Mouse (Mus musculus) cortical plate, adult 2 months (tissue): ENCODE data around the gene Bscl2.

Source experiments
- CTCF ChIP-seq: fragments of 200-500 bp; IDR thresholded peaks from 2 replicates; pipeline ENCODE4 v1.5.1; 2011; ENCODE audit warnings: mild to moderate bottlenecking, control low read depth, low read length; ENCODE audit not compliant: insufficient read depth; ENCODE audit errors: extremely low read depth
- POLR2A ChIP-seq: fragments of 200-500 bp; IDR thresholded peaks from 2 replicates; pipeline ENCODE4 v1.6.1; 2011; ENCODE audit warnings: mild to moderate bottlenecking, low read length, control low read depth; ENCODE audit not compliant: insufficient read depth; ENCODE audit errors: extremely low read depth

DNA sequence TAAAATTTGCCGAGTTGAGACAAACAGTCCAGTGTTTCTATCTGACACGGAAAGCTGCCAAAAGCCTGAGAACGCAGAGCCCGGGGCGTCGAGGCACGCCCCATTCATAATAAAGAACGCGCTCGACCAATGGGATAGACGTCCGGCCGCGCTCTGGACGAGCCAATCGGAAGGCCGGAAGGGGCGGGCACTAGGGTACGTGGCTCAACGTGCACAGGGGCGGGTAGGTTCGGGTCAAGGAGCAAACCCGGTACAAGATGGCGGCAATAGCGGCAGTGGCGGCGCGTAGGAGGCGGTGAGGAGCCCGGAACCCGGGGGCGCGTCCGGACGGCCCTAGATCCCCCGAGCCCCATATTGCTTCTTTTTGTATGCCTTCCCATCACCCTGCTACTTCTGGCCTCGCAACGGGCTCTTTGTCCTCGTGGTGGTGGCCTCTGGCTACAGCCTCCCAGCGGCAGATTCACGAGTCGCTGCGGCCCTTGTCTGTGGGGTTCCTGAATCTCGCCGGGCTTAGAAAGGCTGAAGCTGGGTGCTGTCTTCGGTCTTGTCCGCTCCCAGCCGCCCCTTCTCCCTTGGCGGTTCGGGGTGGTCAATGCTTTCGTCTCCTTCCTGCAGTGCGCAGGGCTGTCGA is 60.7 kb downstream of the Bscl2 start, which contains the start of gene Ganab:
- TF ChIP-seq CTCF (no peak), POLR2A (peak; percentile 72; the same call in 1 of the 2 replicates)
